Mouse (Mus musculus) heart, embryonic 16.5 days (tissue): ENCODE data around the gene Ston1. TPM values are rescaled to one million over a fixed set of nuclear protein-coding genes. Genes with fewer than 3 reads are reported as not detected.

ENCODE experiments used
- ATAC-seq: fragments of 200-750 bp; cut with Nextera tagmentation; replicated peaks from 2 replicates; pipeline ENCODE4 v1.8.0; 2017; ENCODE audit warnings: moderate number of reproducible peaks; ENCODE audit not compliant: insufficient read depth, low FRiP score; ENCODE audit errors: extremely low read depth
- H3K27ac ChIP-seq: fragments of 300-500 bp; sonication (generic); 2 replicates; pipeline ENCODE4 v1.5.1; 2014; ENCODE audit warnings: mild to moderate bottlenecking, low read length, control low read depth, moderate library complexity
- H3K27me3 ChIP-seq: fragments of 300-500 bp; sonication (generic); 2 replicates; pipeline ENCODE4 v1.6.1; 2014; ENCODE audit warnings: low read length, mixed read lengths; ENCODE audit not compliant: control insufficient read depth, insufficient read depth
- H3K36me3 ChIP-seq: fragments of 300-500 bp; sonication (generic); 2 replicates; pipeline ENCODE4 v1.6.1; 2014; ENCODE audit not compliant: control insufficient read depth, insufficient read depth
- H3K4me1 ChIP-seq: fragments of 300-500 bp; sonication (generic); 2 replicates; pipeline ENCODE4 v1.6.1; 2014; ENCODE audit warnings: low read length, mixed read lengths; ENCODE audit not compliant: control insufficient read depth, insufficient read depth
- H3K4me2 ChIP-seq: fragments of 300-500 bp; sonication (generic); 2 replicates; pipeline ENCODE4 v1.6.1; 2014; ENCODE audit warnings: low read depth, mild to moderate bottlenecking, control low read depth, low read length
- H3K4me3 ChIP-seq: fragments of 300-500 bp; sonication (generic); 2 replicates; pipeline ENCODE4 v1.5.1; 2014; ENCODE audit warnings: mild to moderate bottlenecking, control low read depth, low read length
- H3K9ac ChIP-seq: fragments of 300-500 bp; sonication (generic); 2 replicates; pipeline ENCODE4 v1.6.1; 2014; ENCODE audit warnings: low read length, control low read depth
- H3K9me3 ChIP-seq: fragments of 300-500 bp; sonication (generic); replicated peaks from 2 replicates; pipeline ENCODE4 v1.6.1; 2016; ENCODE audit warnings: low read length; ENCODE audit not compliant: control insufficient read depth
- WGBS: fragments of 180-500 bp; shearing (Covaris S2); extraction: QIAGEN DNeasy Blood & Tissue Kit; methylation state at CpG from one replicate; pipeline ENCODE4 v1.1.7; 2014; 5-methylcytosine and 5-hydroxymethylcytosine counted together
- polyA plus RNA-seq: library from polyadenylated mRNA; unstranded; fragments of >200 nt; fragmentation: Nextera tagmentation; extraction: Ambion mirVana; gene quantifications from 2 replicates; pipeline ENCODE4 v1.2.1, GENCODE M21; 2015

Ston1 gene
- polyA plus RNA-seq, 1 experiment from 2014 or later: 4.7 TPM

DNA sequence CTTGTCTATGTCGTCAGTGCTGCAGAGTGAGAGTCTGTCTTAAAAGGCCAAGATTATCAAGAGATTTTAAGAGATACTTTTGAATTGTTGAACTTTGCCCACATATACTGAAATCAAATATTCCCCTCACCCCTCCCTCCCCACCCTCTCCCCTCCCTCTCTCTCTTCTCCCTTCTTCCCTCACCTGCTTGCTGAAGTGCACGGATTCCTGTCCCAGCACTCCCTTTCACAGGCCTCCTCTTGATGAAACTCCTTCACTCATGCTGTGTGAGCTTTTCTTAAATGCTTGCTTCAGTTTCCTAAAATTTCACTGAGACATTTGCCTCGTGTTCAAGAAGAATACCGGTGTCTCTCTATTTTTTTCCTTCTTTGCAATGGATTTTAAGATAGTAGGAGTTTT, 105.6 kb downstream of the Ston1 start:
- no peaks in the 10 kb centered on the region for H3K9me3 ChIP-seq
- no peaks in the 10 kb centered on the region for H3K36me3 ChIP-seq
- no peak overlapping the region for H3K9ac ChIP-seq
- no peak overlapping the region for H3K4me3 ChIP-seq
- WGBS: 41% methylated on average over 4 of the region's 4 CpGs
- no peak for ATAC-seq
- no peak overlapping the region for H3K27ac ChIP-seq
- no peak overlapping the region for H3K4me2 ChIP-seq
- H3K4me1 ChIP-seq: no peaks in the 10 kb centered on the region
- no peaks in the 10 kb centered on the region for H3K27me3 ChIP-seq

DNA sequence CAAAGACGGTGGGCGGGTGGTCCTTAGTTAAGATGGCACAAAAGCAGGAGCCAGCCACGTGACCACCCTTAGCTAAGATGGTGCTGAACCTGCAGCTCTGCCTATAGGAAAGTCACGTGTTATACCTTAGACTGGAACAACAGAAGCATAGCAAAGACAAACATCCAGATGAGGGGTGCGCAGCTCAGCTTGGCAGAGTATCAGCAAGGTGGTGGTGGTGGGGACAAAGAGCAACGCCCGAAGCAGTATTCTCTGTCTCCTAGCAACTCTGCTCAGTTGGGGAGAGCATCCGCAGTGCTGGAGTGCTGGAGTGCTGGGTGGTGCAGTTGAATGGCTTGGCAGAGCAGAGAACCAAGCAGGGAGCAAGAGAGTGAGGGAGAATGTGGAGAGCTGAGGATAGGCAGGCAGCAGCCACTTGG, 108.8 kb downstream of the Ston1 start:
- H3K36me3 ChIP-seq: no peaks in the 10 kb centered on the region
- no peak overlapping the region for H3K4me3 ChIP-seq
- no peak overlapping the region for H3K4me2 ChIP-seq
- no peaks in the 10 kb centered on the region for H3K9me3 ChIP-seq
- ATAC-seq: no peak
- no peak overlapping the region for H3K9ac ChIP-seq
- WGBS: 56% methylated on average over 8 of the region's 8 CpGs
- no peaks in the 10 kb centered on the region for H3K27me3 ChIP-seq
- H3K4me1 ChIP-seq: no peaks in the 10 kb centered on the region
- H3K27ac ChIP-seq: no peak overlapping the region

Other genes with a start within 250 kb of the Ston1 start
- 10.0 and 10.1 TPM in 2 replicates for gene Foxn2, start 157.0 kb upstream of the Ston1 start, polyA plus RNA-seq
- gene Ppp1r21, start 67.6 kb upstream of the Ston1 start, polyA plus RNA-seq: 12.4 and 14.1 TPM in 2 replicates
- 0.20 and 0.25 TPM in 2 replicates for gene Gtf2a1l, start 71.0 kb downstream of the Ston1 start, polyA plus RNA-seq
- gene Lhcgr, start 194.3 kb downstream of the Ston1 start, polyA plus RNA-seq: not detected in 2 replicates